Mouse (Mus musculus) E14TG2a.4 (cell line): ENCODE measurements around the gene Stag1.

Experiments used
- CTCF ChIP-seq: conservative IDR thresholded peaks from 2 replicates; pipeline ENCODE4 v1.5.1; 2014; ENCODE audit warnings: low read length
- NANOG ChIP-seq: IDR thresholded peaks from 2 replicates; pipeline ENCODE4 v1.6.1; 2014; ENCODE audit warnings: borderline replicate concordance, low read length, mixed read lengths
- POU5F1 ChIP-seq: IDR thresholded peaks from 2 replicates; pipeline ENCODE4 v1.6.1; 2014; ENCODE audit warnings: low read length, borderline replicate concordance

GRCm38 (mm10) chr9:100707644-100708043 is 110.0 kb downstream of the Stag1 start:
- TF ChIP-seq CTCF (no peak), POU5F1 (no peak), NANOG (no peak)
